Mouse (Mus musculus) midbrain, embryonic 11.5 days (tissue): ENCODE measurements around the gene Cobl. TPM values are rescaled to one million over a fixed set of nuclear protein-coding genes. Genes with fewer than 3 reads are reported as not detected.

Source experiments
- ATAC-seq: fragments of 200-750 bp; cut with Nextera tagmentation; 2 replicates; pipeline ENCODE4 v1.8.0; 2017; ENCODE audit warnings: moderate TSS enrichment, moderate library complexity; ENCODE audit not compliant: low FRiP score
- DNase-seq: peaks from one replicate; pipeline ENCODE4 v3.0.0; 2015; ENCODE audit warnings: low spot score; ENCODE audit errors: missing footprints
- H3K27ac ChIP-seq: fragments of 300-500 bp; sonication (generic); 2 replicates; pipeline ENCODE4 v1.5.1; 2014; ENCODE audit warnings: low read depth, low read length
- H3K27me3 ChIP-seq: fragments of 300-500 bp; sonication (generic); 2 replicates; pipeline ENCODE4 v1.6.1; 2014; ENCODE audit warnings: mild to moderate bottlenecking, low read length, moderate library complexity, mixed read lengths; ENCODE audit not compliant: control insufficient read depth, insufficient read depth
- H3K36me3 ChIP-seq: fragments of 300-500 bp; sonication (generic); 2 replicates; pipeline ENCODE4 v1.6.1; 2014; ENCODE audit warnings: mild to moderate bottlenecking, low read length, moderate library complexity, mixed read lengths; ENCODE audit not compliant: control insufficient read depth, insufficient read depth
- H3K4me1 ChIP-seq: fragments of 300-500 bp; sonication (generic); 2 replicates; pipeline ENCODE4 v1.6.1; 2014; ENCODE audit warnings: low read length; ENCODE audit not compliant: control insufficient read depth, insufficient read depth
- H3K4me2 ChIP-seq: fragments of 300-500 bp; sonication (generic); 2 replicates; pipeline ENCODE4 v1.6.1; 2014; ENCODE audit warnings: mild to moderate bottlenecking, moderate library complexity
- H3K4me3 ChIP-seq: fragments of 300-500 bp; sonication (generic); 2 replicates; pipeline ENCODE4 v1.5.1; 2014; ENCODE audit warnings: low read depth, low read length
- H3K9ac ChIP-seq: fragments of 300-500 bp; sonication (generic); 2 replicates; pipeline ENCODE4 v1.6.1; 2014; ENCODE audit warnings: low read length
- H3K9me3 ChIP-seq: fragments of 300-500 bp; sonication (generic); 2 replicates; pipeline ENCODE4 v1.6.1; 2016; ENCODE audit warnings: low read length; ENCODE audit not compliant: control insufficient read depth
- WGBS: fragments of 180-500 bp; shearing (Covaris S2); extraction: QIAGEN DNeasy Blood & Tissue Kit; methylation state at CpG from one replicate; pipeline ENCODE4 v1.1.7; 2014; 5-methylcytosine and 5-hydroxymethylcytosine counted together
- polyA plus RNA-seq: library from polyadenylated mRNA; unstranded; fragments of >200 nt; fragmentation: Nextera tagmentation; extraction: Ambion mirVana; gene quantifications from 2 replicates; pipeline ENCODE4 v1.2.1, GENCODE M21; 2014

Gene Cobl
- polyA plus RNA-seq, 1 experiment from 2014 or later, result 3.4 TPM

DNA sequence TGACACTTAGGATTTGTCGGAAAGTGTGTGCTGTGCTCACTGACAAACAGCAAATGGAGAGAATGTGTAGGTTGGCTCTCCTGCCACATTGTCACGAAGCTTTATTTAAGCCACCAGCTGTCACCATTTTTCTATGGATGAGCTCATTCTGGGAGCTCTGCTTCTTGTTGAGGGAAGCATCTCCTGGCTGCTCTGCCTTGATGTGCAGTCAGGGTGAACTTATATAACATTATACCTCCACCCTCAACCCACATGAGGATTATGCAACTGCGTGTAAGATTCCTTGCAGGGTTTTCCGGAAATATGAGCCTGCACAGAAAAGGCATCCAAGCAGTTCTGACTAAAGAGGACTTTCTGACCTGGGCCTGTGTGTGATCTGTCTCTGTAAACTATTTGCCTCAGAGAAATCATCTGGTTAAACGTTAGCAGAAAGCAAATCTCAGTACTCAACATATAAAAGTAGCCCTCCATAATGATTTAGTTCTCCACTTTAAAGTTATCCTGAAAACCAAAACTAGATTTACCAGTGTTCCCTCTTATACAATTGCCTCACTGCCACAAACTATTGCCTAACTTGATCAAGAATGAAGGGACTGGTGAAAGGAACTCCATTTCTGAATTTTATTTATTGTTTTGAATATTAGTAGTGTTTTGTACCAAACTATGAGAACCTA lies 9.0 kb upstream of the Cobl start:
- H3K4me1 ChIP-seq, result no peaks in the 10 kb centered on the region
- DNase-seq (no peak), ATAC-seq (no peak)
- H3K36me3 ChIP-seq, result no peaks in the 10 kb centered on the region
- no peaks in the 10 kb centered on the region for H3K27me3 ChIP-seq
- no peaks in the 10 kb centered on the region for H3K9me3 ChIP-seq
- H3K4me2 ChIP-seq, result no peak overlapping the region
- no peak overlapping the region for H3K9ac ChIP-seq
- H3K4me3 ChIP-seq, result no peak overlapping the region
- 81% methylated on average over 5 of the region's 5 CpGs for WGBS
- H3K27ac ChIP-seq, result no peak overlapping the region

DNA sequence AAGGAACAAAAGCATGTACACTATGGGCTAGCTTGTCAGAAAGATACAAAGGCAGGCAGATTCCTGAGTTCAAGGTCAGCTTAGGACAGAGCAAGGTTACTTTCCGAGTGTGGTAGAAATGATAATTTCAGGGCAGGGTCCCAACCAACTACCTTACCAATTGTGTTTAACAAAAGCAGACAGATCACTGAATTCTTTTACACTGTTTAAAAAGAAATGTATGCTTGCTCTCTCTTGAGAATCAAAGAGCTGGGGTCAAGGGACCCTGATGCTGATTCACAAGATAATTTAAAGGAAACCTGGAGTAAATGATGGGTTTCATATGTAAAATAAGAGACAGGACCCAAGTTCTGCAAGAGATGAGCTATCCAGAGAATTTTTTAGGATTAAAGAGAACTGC lies 4.9 kb upstream of the Cobl start:
- ATAC-seq, result no peak
- H3K9ac ChIP-seq, result no peak overlapping the region
- H3K4me2 ChIP-seq, result no peak overlapping the region
- WGBS, result 85% methylated on average over 1 of the region's 1 CpGs
- H3K36me3 ChIP-seq, result no peaks in the 10 kb centered on the region
- no peaks in the 10 kb centered on the region for H3K9me3 ChIP-seq
- no peak for DNase-seq
- H3K4me1 ChIP-seq, result no peaks in the 10 kb centered on the region
- no peak overlapping the region for H3K27ac ChIP-seq
- peaks cover 11% of the 10 kb centered on the region for H3K27me3 ChIP-seq
- no peak overlapping the region for H3K4me3 ChIP-seq

DNA sequence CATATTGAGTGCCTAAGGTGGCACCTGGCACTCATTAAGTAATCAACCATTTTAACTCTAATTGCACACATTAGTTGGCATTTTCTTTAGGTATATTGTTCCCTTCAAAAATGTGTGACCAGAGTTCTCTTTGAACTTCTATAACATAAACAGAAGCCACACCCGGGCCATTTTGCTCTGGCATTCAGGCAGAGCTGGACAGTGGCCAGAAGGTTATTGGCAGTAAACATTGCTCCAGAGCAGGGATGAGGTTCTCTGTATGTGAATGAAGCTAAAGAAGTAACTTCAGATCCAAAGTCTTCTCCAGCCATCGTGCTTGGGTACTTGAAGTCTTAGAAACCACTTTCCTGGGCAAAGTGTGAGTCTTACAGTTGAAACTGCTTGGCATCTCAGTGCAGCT lies 3.9 kb upstream of the Cobl start:
- ATAC-seq (no peak), DNase-seq (no peak)
- no peaks in the 10 kb centered on the region for H3K9me3 ChIP-seq
- 84% methylated on average over 2 of the region's 2 CpGs for WGBS
- peaks cover 11% of the 10 kb centered on the region for H3K27me3 ChIP-seq
- no peak overlapping the region for H3K27ac ChIP-seq
- H3K4me2 ChIP-seq, result no peak overlapping the region
- 0 out of 2 replicates have a peak, but pooled peaks cover 5% of the 10 kb centered on the region for H3K4me1 ChIP-seq
- no peaks in the 10 kb centered on the region for H3K36me3 ChIP-seq
- no peak overlapping the region for H3K9ac ChIP-seq
- no peak overlapping the region for H3K4me3 ChIP-seq

DNA sequence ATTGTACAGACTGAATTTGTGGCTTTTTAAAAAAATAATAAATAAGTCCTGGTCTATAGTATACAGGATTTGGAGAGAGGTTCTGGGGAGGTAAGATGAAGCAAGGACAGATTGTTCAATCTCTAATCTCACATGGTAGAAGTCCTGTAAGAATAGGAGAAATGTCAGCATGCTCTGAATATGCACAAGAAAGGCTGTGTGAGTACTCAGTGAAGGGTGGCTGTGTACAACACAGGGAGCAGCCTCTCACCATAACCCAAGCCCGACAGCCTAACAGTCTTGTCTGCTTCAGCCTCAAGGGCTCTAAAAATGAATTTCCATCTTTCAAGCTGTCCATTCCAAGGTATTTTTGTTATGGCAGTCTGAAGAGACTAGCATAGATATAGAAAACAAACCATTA lies 3.1 kb upstream of the Cobl start:
- Histone ChIP-seq H3K27ac (no peak overlapping the region), H3K27me3 (peaks cover 11% of the 10 kb centered on the region), H3K4me2 (no peak overlapping the region), H3K36me3 (no peaks in the 10 kb centered on the region), H3K4me3 (no peak overlapping the region), H3K4me1 (0 out of 2 replicates have a peak, but pooled peaks cover 5% of the 10 kb centered on the region), H3K9ac (no peak overlapping the region), H3K9me3 (no peaks in the 10 kb centered on the region)
- no peak for DNase-seq
- WGBS, result 89% methylated on average over 1 of the region's 1 CpGs
- ATAC-seq, result no peak

DNA sequence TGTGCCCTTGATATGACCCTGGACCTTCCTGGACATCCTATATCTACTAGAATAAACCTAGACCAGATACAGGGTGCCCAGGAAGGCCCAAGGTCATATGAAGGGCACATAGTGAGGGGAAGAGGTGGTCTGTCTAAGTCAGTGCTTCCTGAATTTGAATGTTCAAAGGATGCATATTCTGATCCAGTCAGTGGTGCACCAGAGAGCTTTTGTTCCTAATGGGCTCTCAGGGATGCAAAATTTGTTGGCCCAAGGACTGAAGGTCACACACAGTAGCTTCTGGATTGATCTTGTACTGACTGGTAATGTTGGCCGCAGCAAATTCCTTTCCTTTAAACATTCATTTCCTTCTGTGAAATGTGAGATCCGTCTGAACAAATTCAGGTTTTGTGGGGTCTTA lies 2.5 kb upstream of the Cobl start:
- peaks cover 11% of the 10 kb centered on the region for H3K27me3 ChIP-seq
- no peak overlapping the region for H3K4me3 ChIP-seq
- DNase-seq (no peak), ATAC-seq (no peak)
- H3K36me3 ChIP-seq, result no peaks in the 10 kb centered on the region
- no peak overlapping the region for H3K4me2 ChIP-seq
- H3K4me1 ChIP-seq, result 0 out of 2 replicates have a peak, but pooled peaks cover 5% of the 10 kb centered on the region
- H3K9me3 ChIP-seq, result no peaks in the 10 kb centered on the region
- no peak overlapping the region for H3K9ac ChIP-seq
- 77% methylated on average over 2 of the region's 2 CpGs for WGBS
- no peak overlapping the region for H3K27ac ChIP-seq

DNA sequence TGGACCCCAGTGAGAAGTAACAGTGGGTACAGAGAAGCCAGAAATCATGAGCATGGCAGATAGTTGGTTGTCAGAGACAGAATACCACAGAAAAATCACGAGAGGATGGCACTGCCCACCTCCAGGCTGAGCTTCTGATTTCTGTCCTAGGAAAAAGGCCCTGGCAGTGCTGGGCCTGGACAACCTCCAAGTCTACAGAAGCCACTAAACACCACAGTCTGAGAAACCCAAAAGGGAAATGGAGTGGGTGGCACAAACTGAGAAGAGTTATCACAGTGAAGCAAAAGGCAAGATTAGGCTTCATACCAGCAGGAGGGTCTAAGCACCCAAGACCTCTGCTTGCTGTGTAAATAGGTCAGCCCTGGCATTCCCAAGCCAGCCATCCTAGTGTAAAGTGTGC lies 1.8 kb upstream of the Cobl start:
- Histone ChIP-seq H3K27me3 (peaks cover 11% of the 10 kb centered on the region), H3K4me1 (0 out of 2 replicates have a peak, but pooled peaks cover 5% of the 10 kb centered on the region), H3K4me3 (no peak overlapping the region), H3K9ac (no peak overlapping the region), H3K36me3 (no peaks in the 10 kb centered on the region), H3K27ac (no peak overlapping the region), H3K9me3 (no peaks in the 10 kb centered on the region), H3K4me2 (no peak overlapping the region)
- ATAC-seq, result no peak
- WGBS, result 64% methylated on average over 1 of the region's 1 CpGs
- no peak for DNase-seq

DNA sequence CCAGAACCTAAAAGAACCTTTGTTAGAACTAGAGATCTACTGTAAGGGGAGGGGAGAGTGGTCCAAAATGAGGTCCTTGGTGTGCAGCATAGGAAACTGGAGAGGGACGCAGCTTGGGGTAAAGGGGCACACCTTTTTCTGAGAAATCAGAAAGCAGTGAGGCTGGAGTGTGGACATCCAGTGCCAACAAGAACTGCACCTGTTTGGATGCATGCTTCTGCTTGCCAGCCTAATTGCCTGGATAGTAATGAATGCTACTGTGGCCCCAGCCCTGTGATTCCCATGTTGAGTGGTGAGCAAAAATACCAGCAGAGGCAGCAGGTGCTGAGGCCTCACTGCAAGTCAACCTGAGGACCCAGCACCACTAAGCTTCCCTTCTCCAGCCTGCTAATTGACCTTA lies 469 bp upstream of the Cobl start:
- WGBS, result 56% methylated on average over 1 of the region's 1 CpGs
- Histone ChIP-seq H3K36me3 (no peaks in the 10 kb centered on the region), H3K9ac (peak overlapping the region; percentile 71; the same call in 1 of the 2 replicates), H3K4me2 (peak overlapping the region; percentile 97), H3K4me1 (0 out of 2 replicates have a peak, but pooled peaks cover 5% of the 10 kb centered on the region), H3K27me3 (peaks cover 11% of the 10 kb centered on the region), H3K4me3 (peak overlapping the region; percentile 67), H3K27ac (no peak overlapping the region), H3K9me3 (no peaks in the 10 kb centered on the region)
- DNase-seq, result peak; percentile 86
- 0 out of 2 replicates have a peak, but pooled peaks have one; percentile 5 for ATAC-seq

DNA sequence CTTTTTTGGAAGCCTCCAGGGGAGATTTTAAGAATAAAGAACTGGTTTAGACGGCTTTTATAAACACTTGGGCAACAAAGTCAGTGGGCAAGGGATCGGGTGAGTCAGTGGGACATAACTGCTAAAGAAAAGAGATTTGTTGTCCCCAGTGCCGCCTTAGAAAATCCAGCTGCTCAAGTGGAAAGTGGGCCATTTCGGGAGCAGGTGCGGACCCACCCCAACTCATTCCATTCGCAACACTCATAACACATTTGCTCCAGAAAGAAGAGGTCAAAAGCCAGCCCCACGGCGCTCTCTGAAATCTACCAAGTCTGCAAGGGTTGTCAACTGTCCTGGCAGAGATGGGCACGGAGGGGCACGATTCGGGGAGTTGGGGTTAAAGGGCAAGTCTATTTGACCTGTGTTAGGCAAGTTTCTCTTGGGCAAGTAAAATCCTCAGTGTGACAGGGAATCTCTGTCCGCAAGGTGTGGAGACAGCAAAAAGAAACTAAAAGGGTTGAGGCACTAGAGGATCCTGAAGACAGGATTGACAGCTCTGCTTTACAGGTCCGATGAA lies 1.1 kb downstream of the Cobl start:
- no peaks in the 10 kb centered on the region for H3K36me3 ChIP-seq
- H3K4me1 ChIP-seq, result 0 out of 2 replicates have a peak, but pooled peaks cover 5% of the 10 kb centered on the region
- H3K9ac ChIP-seq, result no peak overlapping the region
- WGBS, result 60% methylated on average over 13 of the region's 13 CpGs
- ATAC-seq, result no peak
- peak overlapping the region; percentile 97 for H3K4me2 ChIP-seq
- no peaks in the 10 kb centered on the region for H3K9me3 ChIP-seq
- DNase-seq, result peak; percentile 83
- no peak overlapping the region for H3K27ac ChIP-seq
- H3K27me3 ChIP-seq, result peaks cover 11% of the 10 kb centered on the region
- no peak overlapping the region for H3K4me3 ChIP-seq

DNA sequence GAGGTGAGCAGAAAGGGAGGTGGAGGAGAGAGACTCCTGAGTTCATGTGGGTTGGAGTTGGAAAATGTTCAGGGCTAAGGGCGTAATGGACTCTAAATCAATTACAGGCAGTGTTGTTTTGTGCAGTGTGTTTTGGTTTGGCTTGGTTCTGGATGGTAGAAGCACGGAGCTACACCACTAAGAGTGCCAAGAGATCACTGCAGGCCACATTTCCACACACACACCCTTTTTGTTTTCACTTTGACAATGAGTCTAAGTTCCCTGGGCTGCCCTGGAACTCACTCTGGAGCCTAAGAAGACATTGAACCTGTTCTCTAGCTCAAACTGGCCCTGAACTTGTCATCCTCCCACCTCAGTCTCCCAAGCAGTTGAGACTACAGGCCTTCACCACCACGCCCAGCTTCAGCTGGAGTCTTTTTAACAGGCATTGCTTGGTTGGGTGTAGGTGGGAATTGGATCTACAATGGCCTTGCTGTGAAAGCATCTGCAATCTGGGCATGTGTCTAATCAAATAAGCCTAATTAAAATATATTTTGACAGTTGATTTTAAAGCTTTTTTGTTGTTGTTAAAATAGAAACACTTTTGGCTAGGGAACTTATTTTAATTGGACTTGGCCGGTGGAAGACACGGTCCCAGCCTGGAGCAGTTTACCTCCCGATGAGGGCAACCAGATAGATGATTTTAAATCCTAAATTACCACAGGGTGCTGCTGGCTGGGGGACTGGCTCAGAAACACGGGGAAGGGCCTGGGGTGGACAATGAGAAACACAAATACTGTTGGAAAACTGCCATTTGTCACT lies 4.8 kb downstream of the Cobl start:
- H3K4me1 ChIP-seq, result 0 out of 2 replicates have a peak, but pooled peaks cover 5% of the 10 kb centered on the region
- H3K4me3 ChIP-seq, result no peak overlapping the region
- DNase-seq (no peak), ATAC-seq (no peak)
- H3K9ac ChIP-seq, result no peak overlapping the region
- 76% methylated on average over 7 of the region's 7 CpGs for WGBS
- H3K27ac ChIP-seq, result no peak overlapping the region
- peaks cover 3% of the 10 kb centered on the region for H3K27me3 ChIP-seq
- H3K9me3 ChIP-seq, result no peaks in the 10 kb centered on the region
- H3K4me2 ChIP-seq, result no peak overlapping the region
- no peaks in the 10 kb centered on the region for H3K36me3 ChIP-seq
